Mouse (Mus musculus) embryonic facial prominence, embryonic 12.5 days (tissue): ENCODE measurements around the gene Pclo. TPM values are rescaled to one million over a fixed set of nuclear protein-coding genes. Genes with fewer than 3 reads are reported as not detected.

Experiments used
- ATAC-seq: fragments of 200-750 bp; cut with Nextera tagmentation; 2 replicates; pipeline ENCODE4 v1.8.0; 2017; ENCODE audit not compliant: insufficient number of reproducible peaks, insufficient read depth, low FRiP score, low TSS enrichment
- H3K27ac ChIP-seq: fragments of 300-500 bp; sonication (generic); 2 replicates; pipeline ENCODE4 v1.5.1; 2016; ENCODE audit warnings: mild to moderate bottlenecking
- H3K27me3 ChIP-seq: fragments of 300-500 bp; sonication (generic); 2 replicates; pipeline ENCODE4 v1.6.1; 2016; ENCODE audit warnings: mild to moderate bottlenecking, moderate library complexity
- H3K36me3 ChIP-seq: fragments of 300-500 bp; sonication (generic); 2 replicates; pipeline ENCODE4 v1.6.1; 2016; ENCODE audit warnings: mild to moderate bottlenecking
- H3K4me1 ChIP-seq: fragments of 300-500 bp; sonication (generic); 2 replicates; pipeline ENCODE4 v1.6.1; 2016
- H3K4me2 ChIP-seq: fragments of 300-500 bp; sonication (generic); replicated peaks from 2 replicates; pipeline ENCODE4 v1.6.1; 2016; ENCODE audit warnings: mild to moderate bottlenecking, moderate library complexity
- H3K4me3 ChIP-seq: fragments of 300-500 bp; sonication (generic); 2 replicates; pipeline ENCODE4 v1.5.1; 2016; ENCODE audit warnings: mild to moderate bottlenecking
- H3K9ac ChIP-seq: fragments of 300-500 bp; sonication (generic); 2 replicates; pipeline ENCODE4 v1.6.1; 2016; ENCODE audit warnings: mild to moderate bottlenecking, moderate library complexity
- H3K9me3 ChIP-seq: fragments of 300-500 bp; sonication (generic); 2 replicates; pipeline ENCODE4 v1.6.1; 2016; ENCODE audit warnings: mild to moderate bottlenecking, moderate library complexity
- WGBS: fragments of 180-500 bp; shearing (Covaris S2); methylation state at CpG from one replicate; pipeline ENCODE4 v1.1.7; 2016; 5-methylcytosine and 5-hydroxymethylcytosine counted together
- polyA plus RNA-seq: library from polyadenylated mRNA; unstranded; fragments of >200 nt; fragmentation: Nextera tagmentation; extraction: Ambion mirVana; gene quantifications from 2 replicates; pipeline ENCODE4 v1.2.1, GENCODE M21; 2016

Gene Pclo
- polyA plus RNA-seq, 1 experiment from 2014 or later: 1.00 TPM

DNA sequence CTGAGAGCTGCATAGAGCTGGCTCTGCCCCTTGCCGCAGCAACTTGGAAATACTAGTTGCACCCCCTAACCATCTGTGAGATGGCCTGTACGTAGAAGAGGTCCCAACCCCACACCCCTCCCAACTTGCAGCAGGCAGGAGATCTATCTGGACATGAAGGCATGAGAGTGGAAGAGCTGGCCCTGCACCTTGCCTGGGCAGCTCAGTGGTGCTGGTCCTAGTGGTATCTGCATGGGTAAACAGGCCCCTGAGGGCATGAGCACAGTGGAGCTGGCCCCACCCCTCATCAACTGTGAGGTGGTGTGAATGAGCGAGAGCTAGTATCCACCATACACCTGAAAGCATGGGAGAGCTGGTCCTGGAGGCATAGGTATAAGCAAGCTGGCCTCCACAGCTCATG lies 60.9 kb downstream of the Pclo start:
- WGBS: 85% methylated on average over 3 of the region's 3 CpGs
- Histone ChIP-seq H3K9ac (no peak overlapping the region), H3K36me3 (no peaks in the 10 kb centered on the region), H3K27ac (no peak overlapping the region), H3K4me1 (no peaks in the 10 kb centered on the region), H3K9me3 (no peaks in the 10 kb centered on the region), H3K27me3 (no peaks in the 10 kb centered on the region), H3K4me2 (no peak overlapping the region), H3K4me3 (no peak overlapping the region)
- ATAC-seq: peak; percentile 47; the same call in 1 of the 2 replicates

DNA sequence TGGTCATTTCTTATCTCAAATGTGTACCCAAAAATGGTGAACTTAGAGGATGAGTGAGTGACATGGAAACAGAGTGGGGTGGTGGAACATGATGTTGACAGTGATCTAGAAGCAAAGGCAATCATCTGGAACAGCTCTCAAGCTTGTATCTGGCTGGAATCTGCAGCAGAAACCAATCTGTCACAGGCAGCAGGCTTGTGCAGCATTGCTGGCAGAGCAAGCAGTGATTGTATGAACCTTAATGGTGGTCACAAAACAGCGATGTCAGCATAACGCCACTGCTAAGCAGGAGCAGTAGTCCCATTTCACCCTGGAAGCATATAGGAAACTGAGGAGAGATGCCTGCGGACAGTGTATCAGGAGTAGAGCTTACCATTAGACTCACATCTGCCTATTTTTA lies 76.8 kb downstream of the Pclo start:
- H3K27ac ChIP-seq: no peak overlapping the region
- WGBS: 74% methylated on average over 3 of the region's 3 CpGs
- no peak for ATAC-seq
- H3K27me3 ChIP-seq: no peaks in the 10 kb centered on the region
- no peaks in the 10 kb centered on the region for H3K36me3 ChIP-seq
- H3K4me2 ChIP-seq: no peak overlapping the region
- no peaks in the 10 kb centered on the region for H3K4me1 ChIP-seq
- H3K9ac ChIP-seq: no peak overlapping the region
- no peaks in the 10 kb centered on the region for H3K9me3 ChIP-seq
- no peak overlapping the region for H3K4me3 ChIP-seq

DNA sequence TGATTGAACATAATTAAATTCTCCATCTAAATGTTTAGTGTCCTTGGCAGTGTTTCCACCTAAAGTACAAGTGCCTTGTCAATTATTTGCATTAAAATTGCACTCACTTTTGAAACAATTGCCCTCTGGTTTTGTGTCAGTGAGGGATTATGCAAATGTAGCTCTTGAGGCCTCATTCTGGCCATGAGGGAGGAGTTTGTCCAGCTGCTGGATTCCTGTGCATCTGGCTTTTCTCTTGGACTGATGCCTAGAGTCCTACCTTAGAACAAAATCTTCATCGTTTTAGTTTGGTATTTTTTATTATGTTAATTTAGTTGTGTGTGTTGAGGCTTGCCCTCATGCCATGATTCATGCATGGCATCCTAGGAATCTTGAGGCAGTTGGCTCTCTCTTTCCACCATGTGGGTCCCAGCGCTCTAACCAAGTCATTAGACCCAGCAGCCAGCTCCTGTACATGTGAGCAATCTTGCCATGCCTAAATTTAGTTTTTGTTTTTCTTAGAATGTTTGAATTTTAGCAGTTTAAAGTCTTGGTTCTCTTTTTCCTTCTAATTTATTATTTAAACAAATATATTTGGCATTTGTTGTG lies 80.8 kb downstream of the Pclo start:
- 53% methylated on average over 2 of the region's 2 CpGs for WGBS
- Histone ChIP-seq H3K4me3 (no peak overlapping the region), H3K27ac (no peak overlapping the region), H3K9me3 (no peaks in the 10 kb centered on the region), H3K27me3 (no peaks in the 10 kb centered on the region), H3K9ac (no peak overlapping the region), H3K4me1 (no peaks in the 10 kb centered on the region), H3K36me3 (no peaks in the 10 kb centered on the region), H3K4me2 (no peak overlapping the region)
- no peak for ATAC-seq

DNA sequence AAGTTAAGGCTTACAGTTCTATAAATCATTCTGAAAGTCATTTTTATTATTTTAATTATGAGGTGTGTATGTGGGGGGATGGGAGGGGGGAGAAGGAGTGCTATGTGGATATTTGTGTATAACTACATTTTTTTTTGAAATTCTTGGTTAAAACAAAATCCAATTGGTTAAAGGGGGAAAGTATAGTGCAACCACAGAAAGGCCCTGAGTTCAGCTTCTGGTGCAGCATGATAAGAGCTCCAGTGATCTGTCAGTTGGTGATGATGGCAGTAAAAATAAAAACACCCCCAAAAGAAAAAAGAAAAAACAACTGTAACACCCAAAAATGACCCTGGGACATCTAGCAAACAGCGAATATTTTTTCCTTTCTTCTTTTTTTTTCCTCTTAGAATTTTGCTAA lies 93.6 kb downstream of the Pclo start:
- no peak overlapping the region for H3K27ac ChIP-seq
- no peaks in the 10 kb centered on the region for H3K36me3 ChIP-seq
- no peak overlapping the region for H3K4me3 ChIP-seq
- no peaks in the 10 kb centered on the region for H3K9me3 ChIP-seq
- no peaks in the 10 kb centered on the region for H3K27me3 ChIP-seq
- 59% methylated on average over 1 of the region's 1 CpGs for WGBS
- no peak overlapping the region for H3K4me2 ChIP-seq
- H3K4me1 ChIP-seq: no peaks in the 10 kb centered on the region
- no peak overlapping the region for H3K9ac ChIP-seq
- ATAC-seq: no peak

DNA sequence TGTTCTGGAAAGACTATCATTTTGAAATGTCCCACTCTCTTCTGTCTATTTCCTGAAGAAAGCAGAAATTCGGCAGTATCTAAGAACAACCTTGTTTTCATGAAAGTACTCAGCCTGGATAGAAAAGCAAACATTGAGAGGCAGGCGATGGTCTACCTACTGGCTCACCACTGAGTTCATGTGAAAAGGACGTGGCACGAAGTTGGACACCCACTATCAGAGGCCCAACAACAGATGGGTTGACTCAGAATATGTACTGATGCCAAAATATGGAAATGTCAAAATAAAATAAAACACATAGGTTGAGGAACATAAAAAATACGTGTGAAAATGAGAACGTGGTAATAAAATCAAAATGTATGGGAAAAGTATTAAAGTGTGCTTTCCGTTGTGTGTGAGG lies 106.4 kb downstream of the Pclo start:
- 87% methylated on average over 7 of the region's 7 CpGs for WGBS

DNA sequence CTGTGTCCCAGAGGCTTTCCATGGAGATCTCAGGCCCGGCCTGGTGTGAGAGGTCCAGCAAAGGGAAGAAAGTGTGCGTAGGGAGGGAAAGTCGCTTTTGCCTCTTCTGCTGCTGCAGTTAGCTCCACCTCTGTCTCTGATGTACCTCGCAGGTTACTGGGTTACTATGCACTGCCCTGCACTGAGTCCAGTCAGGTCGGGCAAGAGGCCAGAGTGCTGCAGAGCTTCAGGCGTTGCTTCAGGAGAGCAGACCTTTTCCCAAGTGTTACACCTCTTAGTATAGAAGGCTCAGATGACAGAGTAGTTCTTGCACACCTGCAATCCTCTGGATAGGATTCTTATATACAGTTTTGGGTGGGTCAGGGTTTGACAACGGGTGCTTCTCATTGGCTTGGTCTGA lies 108.6 kb downstream of the Pclo start:
- 76% methylated on average over 7 of the region's 7 CpGs for WGBS
- no peaks in the 10 kb centered on the region for H3K36me3 ChIP-seq

More for the DNA sequence above, 106.4 kb downstream of the Pclo start:
- no peaks in the 10 kb centered on the region for H3K9me3 ChIP-seq
- no peaks in the 10 kb centered on the region for H3K4me1 ChIP-seq
- H3K4me3 ChIP-seq: no peak overlapping the region
- H3K36me3 ChIP-seq: no peaks in the 10 kb centered on the region
- H3K9ac ChIP-seq: no peak overlapping the region
- no peak overlapping the region for H3K27ac ChIP-seq
- H3K4me2 ChIP-seq: no peak overlapping the region
- no peak for ATAC-seq
- no peaks in the 10 kb centered on the region for H3K27me3 ChIP-seq

DNA sequence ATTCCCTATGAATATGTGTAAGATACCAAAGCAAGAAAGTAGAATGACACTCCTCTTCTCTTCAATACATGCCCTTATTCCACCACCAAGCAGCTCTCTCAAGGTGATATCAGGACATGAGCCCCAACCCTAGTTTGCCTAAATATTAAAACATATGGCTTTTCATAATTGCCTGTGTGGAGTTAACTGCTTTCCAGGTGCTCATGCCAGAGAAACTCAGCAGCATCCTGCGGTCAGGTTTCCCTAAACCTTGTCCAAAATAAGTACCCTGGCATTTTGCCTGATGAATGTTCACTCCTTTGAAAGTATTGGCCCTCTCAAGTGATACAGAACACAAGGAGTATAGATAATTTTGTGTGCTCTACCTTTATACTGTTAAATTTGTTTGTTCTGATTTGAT lies 126.5 kb downstream of the Pclo start:
- no peaks in the 10 kb centered on the region for H3K9me3 ChIP-seq
- H3K9ac ChIP-seq: no peak overlapping the region
- H3K4me2 ChIP-seq: no peak overlapping the region
- no peak overlapping the region for H3K27ac ChIP-seq
- WGBS: 90% methylated on average over 1 of the region's 1 CpGs
- H3K36me3 ChIP-seq: no peaks in the 10 kb centered on the region
- no peak for ATAC-seq
- H3K4me3 ChIP-seq: no peak overlapping the region
- no peaks in the 10 kb centered on the region for H3K27me3 ChIP-seq
- no peaks in the 10 kb centered on the region for H3K4me1 ChIP-seq

More for the DNA sequence above, 108.6 kb downstream of the Pclo start:
- no peak overlapping the region for H3K27ac ChIP-seq
- H3K4me3 ChIP-seq: no peak overlapping the region
- H3K4me1 ChIP-seq: no peaks in the 10 kb centered on the region
- no peak for ATAC-seq
- no peak overlapping the region for H3K9ac ChIP-seq
- H3K9me3 ChIP-seq: no peaks in the 10 kb centered on the region
- H3K27me3 ChIP-seq: no peaks in the 10 kb centered on the region
- no peak overlapping the region for H3K4me2 ChIP-seq

DNA sequence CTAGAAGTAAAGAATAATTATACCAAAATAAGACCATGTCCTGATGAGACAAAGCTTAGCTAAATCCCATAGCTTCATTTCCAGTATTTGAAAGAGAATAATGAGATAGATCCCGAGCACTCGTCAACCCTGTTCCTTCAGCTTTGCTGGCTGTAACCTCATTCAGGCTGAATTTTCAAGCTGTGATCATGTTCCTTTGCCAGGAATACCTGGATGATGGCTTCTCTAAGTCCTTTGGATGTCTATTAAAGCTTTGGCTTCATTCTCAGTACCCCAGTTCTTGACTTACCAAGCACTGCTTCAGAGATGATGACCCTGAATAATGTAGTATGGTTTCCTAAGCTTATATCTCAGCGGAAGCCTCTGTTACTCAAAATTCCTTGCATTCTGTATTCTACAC lies 131.1 kb downstream of the Pclo start:
- no peaks in the 10 kb centered on the region for H3K27me3 ChIP-seq
- ATAC-seq: no peak
- no peaks in the 10 kb centered on the region for H3K4me1 ChIP-seq
- H3K9me3 ChIP-seq: no peaks in the 10 kb centered on the region
- H3K4me3 ChIP-seq: no peak overlapping the region
- no peaks in the 10 kb centered on the region for H3K36me3 ChIP-seq
- H3K4me2 ChIP-seq: no peak overlapping the region
- no peak overlapping the region for H3K9ac ChIP-seq
- no peak overlapping the region for H3K27ac ChIP-seq
- WGBS: 90% methylated on average over 3 of the region's 3 CpGs

DNA sequence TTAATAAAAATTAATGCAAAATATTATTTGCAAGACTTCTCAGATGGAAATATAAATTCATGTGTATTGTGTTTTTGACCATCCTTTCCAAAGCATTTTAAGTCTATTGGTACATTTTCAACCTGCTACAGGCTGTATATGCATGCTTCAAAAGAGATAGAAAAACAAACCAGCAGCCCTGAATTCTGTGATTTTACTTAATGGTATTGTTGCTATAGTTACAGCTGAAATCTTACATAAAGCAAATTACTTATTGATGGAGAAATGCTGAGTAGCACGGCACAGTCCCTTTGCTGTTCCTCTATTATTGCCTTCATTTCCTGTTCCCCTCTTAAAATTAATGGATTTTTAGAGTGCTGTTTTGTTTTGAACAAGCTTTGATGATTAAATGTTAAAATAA lies 145.9 kb downstream of the Pclo start:
- Histone ChIP-seq H3K27ac (no peak overlapping the region), H3K9me3 (no peaks in the 10 kb centered on the region), H3K36me3 (no peaks in the 10 kb centered on the region), H3K27me3 (no peaks in the 10 kb centered on the region), H3K4me2 (no peak overlapping the region), H3K4me1 (no peaks in the 10 kb centered on the region), H3K9ac (no peak overlapping the region), H3K4me3 (no peak overlapping the region)
- no peak for ATAC-seq
- WGBS: 65% methylated on average over 1 of the region's 1 CpGs

DNA sequence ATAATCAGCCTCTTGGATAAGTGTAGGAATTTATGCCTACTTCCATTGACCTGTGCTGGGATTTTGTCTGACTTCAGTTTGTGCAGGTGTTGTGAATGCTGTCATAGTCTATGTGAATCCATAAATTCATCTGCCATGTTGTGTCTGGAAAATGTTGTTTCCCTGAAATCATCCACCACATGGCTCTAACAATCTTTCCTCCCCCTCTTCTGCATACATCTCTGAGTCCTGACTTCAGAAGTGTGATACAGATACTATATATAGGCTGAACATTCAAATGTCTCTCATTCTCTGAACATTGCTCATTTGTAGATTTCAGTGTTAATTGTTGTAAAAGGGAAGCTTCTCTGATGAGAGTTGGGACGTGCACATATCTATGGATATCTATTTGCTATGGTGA lies 147.5 kb downstream of the Pclo start:
- ATAC-seq: no peak
- no peaks in the 10 kb centered on the region for H3K36me3 ChIP-seq
- no peak overlapping the region for H3K9ac ChIP-seq
- H3K27ac ChIP-seq: no peak overlapping the region
- no peaks in the 10 kb centered on the region for H3K9me3 ChIP-seq
- no peaks in the 10 kb centered on the region for H3K4me1 ChIP-seq
- H3K4me2 ChIP-seq: no peak overlapping the region
- no peaks in the 10 kb centered on the region for H3K27me3 ChIP-seq
- 72% methylated on average over 1 of the region's 1 CpGs for WGBS
- H3K4me3 ChIP-seq: no peak overlapping the region

DNA sequence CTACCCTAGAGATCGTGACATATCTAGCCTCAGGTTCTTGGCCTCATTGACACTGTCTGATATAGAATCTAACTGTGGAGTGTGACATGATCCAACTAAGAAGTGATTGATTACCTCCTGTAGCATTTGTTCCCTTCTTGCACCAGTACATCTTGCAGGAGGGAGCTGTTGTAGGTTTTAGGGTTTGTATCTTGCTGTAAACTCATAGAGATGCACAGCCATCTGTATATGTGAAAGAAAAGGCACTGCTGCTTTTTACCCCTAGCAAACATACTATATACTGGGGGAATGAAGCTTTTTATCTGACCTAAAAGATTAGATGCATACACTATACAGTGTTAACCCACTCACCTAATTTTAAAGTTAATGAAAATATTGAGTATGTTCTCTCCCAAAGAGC lies 147.9 kb downstream of the Pclo start:
- Histone ChIP-seq H3K4me1 (no peaks in the 10 kb centered on the region), H3K9me3 (no peaks in the 10 kb centered on the region), H3K9ac (no peak overlapping the region), H3K4me3 (no peak overlapping the region), H3K27ac (no peak overlapping the region), H3K27me3 (no peaks in the 10 kb centered on the region), H3K36me3 (no peaks in the 10 kb centered on the region), H3K4me2 (no peak overlapping the region)
- WGBS: 76% methylated on average over 1 of the region's 1 CpGs
- ATAC-seq: no peak

DNA sequence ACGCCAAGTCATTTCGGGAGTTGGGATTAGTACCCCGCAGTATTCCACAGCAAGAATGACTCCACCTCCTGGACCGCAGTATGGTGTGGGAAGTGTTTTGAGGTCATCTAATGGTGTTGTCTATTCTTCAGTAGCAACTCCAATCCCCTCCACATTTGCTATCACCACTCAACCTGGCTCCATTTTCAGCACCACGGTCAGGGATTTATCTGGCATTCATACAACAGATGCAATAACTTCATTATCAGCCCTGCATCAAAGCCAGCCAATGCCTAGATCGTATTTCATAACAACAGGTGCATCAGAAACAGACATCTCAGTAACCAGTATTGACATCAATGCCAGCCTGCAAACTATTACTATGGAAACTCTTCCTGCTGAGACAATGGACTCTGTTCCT lies 165.7 kb downstream of the Pclo start:
- no peaks in the 10 kb centered on the region for H3K4me1 ChIP-seq
- WGBS: 90% methylated on average over 6 of the region's 6 CpGs

DNA sequence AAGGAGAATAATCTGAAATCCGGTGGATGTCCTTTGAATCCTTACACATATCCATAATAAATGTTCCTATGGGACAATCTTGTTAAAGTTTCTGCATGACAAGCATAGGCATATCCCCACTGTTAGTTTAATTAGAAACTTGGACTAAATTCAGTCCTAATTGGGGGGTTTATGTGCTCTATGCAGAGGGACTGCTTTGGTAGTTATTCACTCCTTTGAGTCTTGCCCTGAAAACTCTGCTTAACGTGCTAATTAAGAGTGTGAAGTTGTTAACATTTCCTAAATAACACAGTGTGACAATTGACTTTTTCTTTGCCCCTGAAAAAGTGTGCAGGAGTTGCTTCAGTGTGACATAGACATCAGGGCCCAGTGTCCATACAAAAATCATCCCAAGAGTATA lies 177.3 kb downstream of the Pclo start:
- no peaks in the 10 kb centered on the region for H3K4me1 ChIP-seq
- H3K9ac ChIP-seq: no peak overlapping the region
- H3K27me3 ChIP-seq: no peaks in the 10 kb centered on the region
- H3K4me2 ChIP-seq: no peak overlapping the region
- 57% methylated on average over 2 of the region's 2 CpGs for WGBS
- no peak overlapping the region for H3K4me3 ChIP-seq
- no peak overlapping the region for H3K27ac ChIP-seq
- ATAC-seq: no peak
- H3K36me3 ChIP-seq: no peaks in the 10 kb centered on the region
- no peaks in the 10 kb centered on the region for H3K9me3 ChIP-seq

More for the DNA sequence above, 165.7 kb downstream of the Pclo start:
- H3K27ac ChIP-seq: no peak overlapping the region
- H3K9me3 ChIP-seq: no peaks in the 10 kb centered on the region
- H3K36me3 ChIP-seq: no peaks in the 10 kb centered on the region
- H3K9ac ChIP-seq: no peak overlapping the region
- H3K4me3 ChIP-seq: no peak overlapping the region
- no peak for ATAC-seq
- no peaks in the 10 kb centered on the region for H3K27me3 ChIP-seq
- H3K4me2 ChIP-seq: no peak overlapping the region
